Mouse (Mus musculus) lung, postnatal 25 days (tissue): ENCODE measurements around the gene Vmn1r175.
"Not testable (repeated sequence)": the region's sequence is repeated elsewhere in the genome, so short reads cannot be mapped to it uniquely, and the experiment has no call there.

ENCODE experiments used
- DNase-seq: peaks from one replicate; pipeline ENCODE4 v3.0.0; 2022; ENCODE audit warnings: low spot score

Vmn1r175 gene

GRCm38 (mm10) chr7:23810543-23810942 lies at the start of gene Vmn1r175:
Gene Vmn1r175 (minus strand): TSS chr7:23810643.
- DNase-seq, result not testable (repeated sequence)

DNA sequence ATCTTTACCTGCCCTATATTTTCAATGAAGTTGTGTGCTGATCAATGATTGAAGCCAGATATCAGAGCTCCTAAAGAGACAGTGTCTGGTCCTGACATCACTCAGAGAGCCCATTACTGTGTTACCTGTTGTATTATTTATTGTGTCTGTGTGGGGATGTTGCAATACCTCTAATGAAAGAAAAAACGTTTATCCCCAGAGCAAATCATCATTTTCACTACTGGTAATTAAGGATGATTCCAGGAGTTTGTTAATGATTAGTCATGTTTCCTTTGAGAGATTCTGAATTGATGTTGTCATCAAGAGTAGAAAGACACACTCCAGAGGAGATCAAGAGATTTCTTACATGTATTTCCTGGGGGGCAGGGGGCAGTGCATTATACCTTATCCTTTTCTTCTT lies 26.8 kb upstream of the Vmn1r175 start, which contains the start of gene Vmn1r176:
TSS of gene Vmn1r176 (minus strand) at position 101 of the 400 bp plus-strand sequence.
- not testable (repeated sequence) for DNase-seq

- DNase-seq, result no peak
Observed at GRCm38 (mm10) chr7:23784526-23784925, 25.9 kb downstream of the Vmn1r175 start.
